8 mouse cellular contexts compared by ENCODE assay signal in genomic region chr1:93401191-93402052, GRCm38 (mm10). TPM values are rescaled to one million over a fixed set of nuclear protein-coding genes. Genes with fewer than 3 reads are reported as not detected.
DNase-seq lines count a peak whose midpoint lies in the region; ATAC-seq and TF ChIP-seq lines count a peak whose summit lies in the region.

No protein-coding gene starts in this region.

- H3K4me2 ChIP-seq in hindbrain, embryonic 15.5 days = peak overlapping the region; percentile 38
- H3K4me2 ChIP-seq in lung, postnatal 0 days (replicated peaks; ENCODE audit: low read depth, low read length) = peak overlapping the region; percentile 49

- no peak for ATAC-seq in hindbrain, embryonic 15.5 days (ENCODE audit: low FRiP score, low read depth)
- ATAC-seq in lung, postnatal 0 days = peak; percentile 65

- H3K36me3 ChIP-seq in hindbrain, embryonic 15.5 days = peaks cover 6% of the 10 kb centered on the region; the same call in 1 of the 2 replicates
- H3K36me3 ChIP-seq in lung, postnatal 0 days (ENCODE audit: insufficient read depth, low read length) = no peaks in the 10 kb centered on the region; the same call in 1 of the 2 replicates
- H3K36me3 ChIP-seq in small intestine, adult 2 months (ENCODE audit: control insufficient read depth, insufficient read depth, low read length) = peaks cover 7% of the 10 kb centered on the region

- H3K27ac ChIP-seq in cortical plate, adult 2 months (ENCODE audit: insufficient read depth, low read length) = no peak overlapping the region
- no peak overlapping the region for H3K27ac ChIP-seq in hindbrain, embryonic 15.5 days (replicated peaks)
- no peak overlapping the region for H3K27ac ChIP-seq in lung, postnatal 0 days (ENCODE audit: low read length)
- H3K27ac ChIP-seq in small intestine, adult 2 months (ENCODE audit: insufficient read depth, low read depth, low read length) = no peak overlapping the region

- 22% methylated on average over 38 of the region's 38 CpGs for WGBS in hindbrain, embryonic 15.5 days
- 10% methylated on average over 37 of the region's 38 CpGs for WGBS in lung, postnatal 0 days
- WGBS in small intestine, adult 2 months = 10% methylated on average over 38 of the region's 38 CpGs

- DNase-seq in right cerebral cortex, postnatal 14 days = peak; percentile 14
- DNase-seq in right cerebral cortex, adult 18-20 months = no peak
- peak; percentile 37 for DNase-seq in lung, postnatal 0 days (ENCODE audit: low spot score)
- DNase-seq in frontal cortex, postnatal 14 days (ENCODE audit: low spot score in 2 of 2) = no peak
- DNase-seq in left cerebral cortex, adult 11 months (ENCODE audit: low spot score) = no peak

- TF ChIP-seq CTCF in cortical plate, adult 2 months (IDR thresholded peaks at IDR 0.05; ENCODE audit: extremely low read depth, insufficient read depth, low read length) = no peak
- peak; percentile 19; the same call in 1 of the 2 replicates for TF ChIP-seq CTCF in lung, postnatal 0 days (IDR thresholded peaks at IDR 0.05)
- TF ChIP-seq CTCF in small intestine, adult 2 months (IDR thresholded peaks at IDR 0.05; ENCODE audit: extremely low read depth, insufficient read length, insufficient replicate concordance, low read depth, low read length) = no peak

- no peak for TF ChIP-seq POLR2A in cortical plate, adult 2 months (IDR thresholded peaks at IDR 0.05; ENCODE audit: extremely low read depth, insufficient read depth, low read length)
- TF ChIP-seq POLR2A in small intestine, adult 2 months (IDR thresholded peaks at IDR 0.05; ENCODE audit: low read depth, low read length) = no peak

- H3K27me3 ChIP-seq in hindbrain, embryonic 15.5 days = 0 out of 2 replicates have a peak, but pooled peaks cover 2% of the 10 kb centered on the region
- no peaks in the 10 kb centered on the region for H3K27me3 ChIP-seq in lung, postnatal 0 days (replicated peaks; ENCODE audit: insufficient read depth, low read length)
- H3K27me3 ChIP-seq in small intestine, adult 2 months (ENCODE audit: control insufficient read depth, insufficient read depth, low read length) = no peaks in the 10 kb centered on the region

- H3K4me3 ChIP-seq in cortical plate, adult 2 months (ENCODE audit: insufficient read depth, low read length) = peak overlapping the region; percentile 5; the same call in 1 of the 2 replicates
- H3K4me3 ChIP-seq in hindbrain, embryonic 15.5 days = peak overlapping the region; percentile 21
- H3K4me3 ChIP-seq in lung, postnatal 0 days (ENCODE audit: low read depth, low read length) = peak overlapping the region; percentile 17; the same call in 1 of the 2 replicates
- peak overlapping the region; percentile 60 for H3K4me3 ChIP-seq in small intestine, adult 2 months (ENCODE audit: low read depth, low read length)

- H3K9ac ChIP-seq in hindbrain, embryonic 15.5 days = no peak overlapping the region
- no peak overlapping the region for H3K9ac ChIP-seq in lung, postnatal 0 days (replicated peaks; ENCODE audit: low read depth)

- H3K9me3 ChIP-seq in hindbrain, embryonic 15.5 days = no peaks in the 10 kb centered on the region
- H3K9me3 ChIP-seq in lung, postnatal 0 days (ENCODE audit: low read length) = no peaks in the 10 kb centered on the region

- TF ChIP-seq EP300 in lung, postnatal 0 days (IDR thresholded peaks at IDR 0.05) = no peak

- H3K4me1 ChIP-seq in cortical plate, adult 2 months (ENCODE audit: control insufficient read depth, insufficient read depth, low read length) = no peaks in the 10 kb centered on the region
- H3K4me1 ChIP-seq in hindbrain, embryonic 15.5 days (replicated peaks) = 0 out of 2 replicates have a peak, but pooled peaks cover 4% of the 10 kb centered on the region
- no peaks in the 10 kb centered on the region for H3K4me1 ChIP-seq in lung, postnatal 0 days (ENCODE audit: insufficient read depth, low read depth, low read length)
- peaks cover 7% of the 10 kb centered on the region for H3K4me1 ChIP-seq in small intestine, adult 2 months (ENCODE audit: control insufficient read depth, insufficient read depth, insufficient read length, low read length)

RNA-seq across cellular contexts. Expression of gene Ano7, which starts 27.7 kb away (rescaled TPM):
- polyA plus RNA-seq in cortical plate, adult 2 months (2012; rRNA removed) = 0.65 and 0.81 TPM in 2 replicates
- 0.88 and 1.2 TPM in 2 replicates for polyA plus RNA-seq in hindbrain, embryonic 15.5 days (2015; fragmentation: Nextera tagmentation; extraction: Ambion mirVana)
- polyA plus RNA-seq in lung, postnatal 0 days (2015; fragmentation: Nextera tagmentation; extraction: Ambion mirVana) = 0.06 TPM in 1 of 2 replicates, not detected in the other
- 30.2 and 41.4 TPM in 2 replicates for polyA plus RNA-seq in small intestine, adult 2 months (2012; rRNA removed)

RNA-seq across cellular contexts. Expression of gene Pask, which starts 58.1 kb away (rescaled TPM):
- polyA plus RNA-seq in cortical plate, adult 2 months (2012; rRNA removed) = 6.4 and 6.9 TPM in 2 replicates
- polyA plus RNA-seq in hindbrain, embryonic 15.5 days (2015; fragmentation: Nextera tagmentation; extraction: Ambion mirVana) = 6.5 and 7.2 TPM in 2 replicates
- polyA plus RNA-seq in lung, postnatal 0 days (2015; fragmentation: Nextera tagmentation; extraction: Ambion mirVana) = 1.4 and 1.8 TPM in 2 replicates
- 0.62 and 1.6 TPM in 2 replicates for polyA plus RNA-seq in small intestine, adult 2 months (2012; rRNA removed)

RNA-seq across cellular contexts. Expression of gene Ppp1r7, which starts 58.8 kb away (rescaled TPM):
- 27.3 and 30.4 TPM in 2 replicates for polyA plus RNA-seq in cortical plate, adult 2 months (2012; rRNA removed)
- polyA plus RNA-seq in hindbrain, embryonic 15.5 days (2015; fragmentation: Nextera tagmentation; extraction: Ambion mirVana) = 50.6 and 54.9 TPM in 2 replicates
- 28.6 and 31.4 TPM in 2 replicates for polyA plus RNA-seq in lung, postnatal 0 days (2015; fragmentation: Nextera tagmentation; extraction: Ambion mirVana)
- 1.2 and 2.6 TPM in 2 replicates for polyA plus RNA-seq in small intestine, adult 2 months (2012; rRNA removed)

Comparison
In these comparisons a context has a peak if more than half of its experiments do, and no peak if none do; other contexts are left out.
1. DNase-seq: peak in right cerebral cortex, postnatal 14 days (single experiment) and lung, postnatal 0 days (single experiment); none in right cerebral cortex, adult 18-20 months (single experiment), frontal cortex, postnatal 14 days (0 of 2) and left cerebral cortex, adult 11 months (single experiment).
2. H3K4me3 ChIP-seq: peak in every context shown above with its lines; median percentile 60 in small intestine, adult 2 months; 21 in hindbrain, embryonic 15.5 days; 17 in lung, postnatal 0 days; 5 in cortical plate, adult 2 months.
3. RNA of gene Ano7, which starts 27.7 kb away (polyA plus RNA-seq): 30.2 to 41.4 TPM in small intestine, adult 2 months; 0.88 to 1.2 TPM in hindbrain, embryonic 15.5 days, 0.65 to 0.81 TPM in cortical plate, adult 2 months and 0.06 TPM in lung, postnatal 0 days; every median in the first group is over 10 times any median in the second.